Mouse (Mus musculus) B cell, adult 62 days (primary cell): Measurements from ENCODE around the gene Paqr6. TPM values are rescaled to one million over a fixed set of nuclear protein-coding genes. Genes with fewer than 3 reads are reported as not detected.

Experiments
- total RNA-seq: library from RNA; stranded (reverse); gene quantifications from 4 replicates; pipeline ENCODE4 v1.2.4, GENCODE M21; 2023

Paqr6 gene
- 0.73 to 1.7 TPM (median 1.3 TPM) in 4 replicates for total RNA-seq

GRCm38 (mm10) chr3:88364337-88364736, at the start of gene Paqr6:
Gene Paqr6, plus strand, starts transcription at chr3:88364584.

GRCm38 (mm10) chr3:88324951-88325405, 39.4 kb upstream of the Paqr6 start, which contains the start of gene Glmp:
Gene Glmp, plus strand, starts transcription at chr3:88325023.

GRCm38 (mm10) chr3:88336058-88337013, 28.0 kb upstream of the Paqr6 start, which contains the start of the genes Tmem79 and Smg5:
Gene Tmem79, minus strand, starts transcription at chr3:88336148.
Gene Smg5, plus strand, starts transcription at chr3:88336260.

GRCm38 (mm10) chr3:88372643-88373042, 8.3 kb downstream of the Paqr6 start, which contains the start of gene Bglap3:
Gene Bglap3, minus strand, starts transcription at chr3:88372743.

GRCm38 (mm10) chr3:88378599-88378998, 14.2 kb downstream of the Paqr6 start, which contains the start of gene Bglap2:
Gene Bglap2, minus strand, starts transcription at chr3:88378699.

GRCm38 (mm10) chr3:88384364-88384763, 20.0 kb downstream of the Paqr6 start, which contains the start of gene Bglap:
Gene Bglap, minus strand, starts transcription at chr3:88384464.

GRCm38 (mm10) chr3:88409741-88410644, 45.6 kb downstream of the Paqr6 start, which contains the start of gene Pmf1:
Gene Pmf1, minus strand, starts transcription at chr3:88410331.

Other genes with a start within 250 kb of the Paqr6 start
- 410 to 458 TPM (median 445 TPM) in 4 replicates for gene Mef2d, start 222.2 kb upstream of the Paqr6 start, total RNA-seq
- not detected in 4 replicates for gene Rhbg, start 109.9 kb upstream of the Paqr6 start, total RNA-seq
- gene Gm38392, start 77.4 kb upstream of the Paqr6 start, total RNA-seq, result 0.63 TPM in 1 of 4 replicates, not detected in the others
- gene Tsacc, start 67.6 kb upstream of the Paqr6 start, total RNA-seq, result 4.0 to 6.9 TPM (median 4.8 TPM) in 4 replicates
- 145 to 179 TPM (median 165 TPM) in 4 replicates for gene Cct3, start 67.5 kb upstream of the Paqr6 start, total RNA-seq
- 124 to 147 TPM (median 133 TPM) in 4 replicates for gene Glmp, start 39.6 kb upstream of the Paqr6 start, total RNA-seq
- 0.37 to 2.3 TPM (median 1.8 TPM) in 4 replicates for gene Tmem79, start 28.4 kb upstream of the Paqr6 start, total RNA-seq
- gene Smg5, start 28.3 kb upstream of the Paqr6 start, total RNA-seq, result 107 to 116 TPM (median 112 TPM) in 4 replicates
- gene Bglap3, start 8.2 kb downstream of the Paqr6 start, total RNA-seq, result 1.2 TPM in 1 of 4 replicates, not detected in the others
- not detected in 4 replicates for gene Bglap2, start 14.1 kb downstream of the Paqr6 start, total RNA-seq
- gene Bglap, start 19.9 kb downstream of the Paqr6 start, total RNA-seq, result not detected in 4 replicates
- gene Pmf1, start 45.7 kb downstream of the Paqr6 start, total RNA-seq, result 65.0 to 68.1 TPM (median 67.2 TPM) in 4 replicates
- 19.0 to 22.3 TPM (median 20.2 TPM) in 4 replicates for gene Slc25a44, start 60.6 kb downstream of the Paqr6 start, total RNA-seq
- 0.63 to 2.0 TPM (median 1.4 TPM) in 4 replicates for gene Sema4a, start 96.6 kb downstream of the Paqr6 start, total RNA-seq
- gene Lmna, start 145.4 kb downstream of the Paqr6 start, total RNA-seq, result 24.0 to 27.8 TPM (median 25.7 TPM) in 4 replicates
- gene Mex3a, start 167.8 kb downstream of the Paqr6 start, total RNA-seq, result 1.2 to 1.5 TPM (median 1.4 TPM) in 4 replicates
- 0.82 to 2.1 TPM (median 1.1 TPM) in 3 of 4 replicates, not detected in the other for gene Rab25, start 183.7 kb downstream of the Paqr6 start, total RNA-seq
- 80.5 to 103 TPM (median 86.2 TPM) in 4 replicates for gene Lamtor2, start 188.5 kb downstream of the Paqr6 start, total RNA-seq
- gene Ubqln4, start 189.2 kb downstream of the Paqr6 start, total RNA-seq, result 43.5 to 47.4 TPM (median 45.2 TPM) in 4 replicates
- gene Ssr2, start 211.3 kb downstream of the Paqr6 start, total RNA-seq, result 59.8 to 67.5 TPM (median 65.0 TPM) in 4 replicates
- gene Arhgef2, start 241.4 kb downstream of the Paqr6 start, total RNA-seq, result 219 to 260 TPM (median 245 TPM) in 4 replicates